Mouse (Mus musculus) testis, adult 2 months (tissue): ENCODE measurements around the gene Dlgap1. TPM values are rescaled to one million over a fixed set of nuclear protein-coding genes. Genes with fewer than 3 reads are reported as not detected.

Source experiments
- H3K27ac ChIP-seq: fragments of 200-500 bp; 2 replicates; pipeline ENCODE4 v1.5.1; 2012; ENCODE audit warnings: low read depth, low read length; ENCODE audit not compliant: control insufficient read depth, insufficient read depth
- H3K27me3 ChIP-seq: fragments of 200-500 bp; 2 replicates; pipeline ENCODE4 v1.6.1; 2012; ENCODE audit warnings: mild to moderate bottlenecking, low read length, moderate library complexity; ENCODE audit not compliant: control insufficient read depth, insufficient read depth
- H3K36me3 ChIP-seq: fragments of 200-500 bp; 2 replicates; pipeline ENCODE4 v1.6.1; 2012; ENCODE audit warnings: mild to moderate bottlenecking, low read length; ENCODE audit not compliant: control insufficient read depth, insufficient read depth
- H3K4me1 ChIP-seq: fragments of 200-500 bp; 2 replicates; pipeline ENCODE4 v1.6.1; 2012; ENCODE audit warnings: low read length; ENCODE audit not compliant: control insufficient read depth, insufficient read depth
- H3K4me3 ChIP-seq: fragments of 200-500 bp; 2 replicates; pipeline ENCODE4 v1.5.1; 2012; ENCODE audit warnings: low read depth, mild to moderate bottlenecking, low read length, moderate library complexity, mixed read lengths; ENCODE audit not compliant: control insufficient read depth
- CTCF ChIP-seq: fragments of 200-500 bp; IDR thresholded peaks from 2 replicates; pipeline ENCODE4 v1.5.1; 2012; ENCODE audit warnings: low read depth, mild to moderate bottlenecking, inconsistent platforms, low read length, moderate library complexity; ENCODE audit not compliant: control insufficient read depth, insufficient read depth, insufficient replicate concordance
- POLR2A ChIP-seq: fragments of 200-500 bp; IDR thresholded peaks from 2 replicates; pipeline ENCODE4 v1.6.1; 2012; ENCODE audit warnings: low read depth, mild to moderate bottlenecking, inconsistent platforms, low read length, moderate library complexity; ENCODE audit not compliant: control insufficient read depth
- polyA plus RNA-seq: library from polyadenylated mRNA; depleted of rRNA; stranded (reverse); fragments of >200 nt; gene quantifications from 2 replicates; pipeline ENCODE4 v1.2.3, GENCODE M21; 2012

The Dlgap1 gene
- polyA plus RNA-seq, 1 experiment: 3.5 TPM

GRCm38 (mm10) chr17:70316327-70316726 is 347.5 kb downstream of the Dlgap1 start:
- Histone ChIP-seq H3K27me3 (no peaks in the 10 kb centered on the region), H3K36me3 (no peaks in the 10 kb centered on the region), H3K4me3 (no peak overlapping the region), H3K27ac (no peak overlapping the region), H3K4me1 (no peaks in the 10 kb centered on the region)
- TF ChIP-seq CTCF (no peak), POLR2A (no peak)

GRCm38 (mm10) chr17:70317779-70318178 is 348.9 kb downstream of the Dlgap1 start:
- TF ChIP-seq CTCF (no peak), POLR2A (no peak)
- H3K4me1 ChIP-seq: no peaks in the 10 kb centered on the region

GRCm38 (mm10) chr17:70321976-70322375 is 353.1 kb downstream of the Dlgap1 start:
- Histone ChIP-seq H3K27ac (no peak overlapping the region), H3K36me3 (no peaks in the 10 kb centered on the region), H3K27me3 (no peaks in the 10 kb centered on the region), H3K4me3 (no peak overlapping the region), H3K4me1 (no peaks in the 10 kb centered on the region)
- TF ChIP-seq CTCF: no peak
- no peak for TF ChIP-seq POLR2A

More at GRCm38 (mm10) chr17:70317779-70318178, 348.9 kb downstream of the Dlgap1 start:
- Histone ChIP-seq H3K27ac (no peak overlapping the region), H3K36me3 (no peaks in the 10 kb centered on the region), H3K4me3 (no peak overlapping the region), H3K27me3 (no peaks in the 10 kb centered on the region)

GRCm38 (mm10) chr17:70333440-70333839 is 364.6 kb downstream of the Dlgap1 start:
- H3K36me3 ChIP-seq: no peaks in the 10 kb centered on the region
- no peaks in the 10 kb centered on the region for H3K4me1 ChIP-seq
- H3K4me3 ChIP-seq: no peak overlapping the region
- TF ChIP-seq POLR2A (no peak), CTCF (no peak)
- H3K27me3 ChIP-seq: no peaks in the 10 kb centered on the region
- H3K27ac ChIP-seq: no peak overlapping the region

GRCm38 (mm10) chr17:70334171-70334570 is 365.3 kb downstream of the Dlgap1 start:
- TF ChIP-seq CTCF: no peak
- no peaks in the 10 kb centered on the region for H3K36me3 ChIP-seq
- H3K4me1 ChIP-seq: no peaks in the 10 kb centered on the region
- no peak overlapping the region for H3K4me3 ChIP-seq
- no peak overlapping the region for H3K27ac ChIP-seq
- no peaks in the 10 kb centered on the region for H3K27me3 ChIP-seq

- Histone ChIP-seq H3K4me1 (no peaks in the 10 kb centered on the region), H3K27ac (no peak overlapping the region), H3K36me3 (no peaks in the 10 kb centered on the region), H3K4me3 (no peak overlapping the region), H3K27me3 (no peaks in the 10 kb centered on the region)
- no peak for TF ChIP-seq POLR2A
- TF ChIP-seq CTCF: no peak
Measured at GRCm38 (mm10) chr17:70339821-70340220, 370.9 kb downstream of the Dlgap1 start.

GRCm38 (mm10) chr17:70341230-70341629 is 372.4 kb downstream of the Dlgap1 start:
- Histone ChIP-seq H3K4me3 (no peak overlapping the region), H3K36me3 (no peaks in the 10 kb centered on the region), H3K4me1 (no peaks in the 10 kb centered on the region), H3K27me3 (no peaks in the 10 kb centered on the region), H3K27ac (no peak overlapping the region)
- TF ChIP-seq POLR2A (no peak), CTCF (no peak)

GRCm38 (mm10) chr17:70341920-70342319 is 373.0 kb downstream of the Dlgap1 start:
- Histone ChIP-seq H3K36me3 (no peaks in the 10 kb centered on the region), H3K4me3 (no peak overlapping the region), H3K27me3 (no peaks in the 10 kb centered on the region), H3K4me1 (no peaks in the 10 kb centered on the region), H3K27ac (no peak overlapping the region)
- peak; percentile 24; the same call in 1 of the 2 replicates for TF ChIP-seq CTCF
- no peak for TF ChIP-seq POLR2A
